Mouse (Mus musculus) stomach, postnatal 0 days (tissue): Measurements from ENCODE around the gene Rit1. TPM values are rescaled to one million over a fixed set of nuclear protein-coding genes. Genes with fewer than 3 reads are reported as not detected.
A peak's percentile ranks its signal among the peaks of the same experiment; 100 is the strongest.
"Not testable (repeated sequence)": the region's sequence is repeated elsewhere in the genome, so short reads cannot be mapped to it uniquely, and the experiment has no call there.

Experiments
- ATAC-seq: fragments of 200-750 bp; cut with Nextera tagmentation; 2 replicates; pipeline ENCODE4 v1.8.0; 2017; ENCODE audit not compliant: low FRiP score, low TSS enrichment
- DNase-seq: peaks from one replicate; pipeline ENCODE4 v3.0.0-alpha.2; 2016; ENCODE audit warnings: low spot score
- H3K27ac ChIP-seq: fragments of 300-500 bp; sonication (generic); replicated peaks from 2 replicates; pipeline ENCODE4 v1.5.1; 2014; ENCODE audit warnings: mild to moderate bottlenecking, control low read depth
- H3K27me3 ChIP-seq: fragments of 300-500 bp; sonication (generic); 2 replicates; pipeline ENCODE4 v1.6.1; 2014; ENCODE audit warnings: low read length; ENCODE audit not compliant: control insufficient read depth, insufficient read depth
- H3K36me3 ChIP-seq: fragments of 300-500 bp; sonication (generic); 2 replicates; pipeline ENCODE4 v1.6.1; 2014; ENCODE audit warnings: low read length, mixed read lengths; ENCODE audit not compliant: control insufficient read depth, insufficient read depth
- H3K4me1 ChIP-seq: fragments of 300-500 bp; sonication (generic); replicated peaks from 2 replicates; pipeline ENCODE4 v1.6.1; 2014; ENCODE audit warnings: antibody characterized with exemption; ENCODE audit not compliant: control insufficient read depth, insufficient read depth
- H3K4me2 ChIP-seq: fragments of 300-500 bp; sonication (generic); replicated peaks from 2 replicates; pipeline ENCODE4 v1.6.1; 2014; ENCODE audit warnings: low read depth, mild to moderate bottlenecking, control low read depth, moderate library complexity
- H3K4me3 ChIP-seq: fragments of 300-500 bp; sonication (generic); 2 replicates; pipeline ENCODE4 v1.5.1; 2014; ENCODE audit warnings: low read depth, low read length, control low read depth
- H3K9ac ChIP-seq: fragments of 300-500 bp; sonication (generic); 2 replicates; pipeline ENCODE4 v1.6.1; 2014; ENCODE audit warnings: mild to moderate bottlenecking, low read length, control low read depth, mixed read lengths
- H3K9me3 ChIP-seq: fragments of 300-500 bp; sonication (generic); 2 replicates; pipeline ENCODE4 v1.6.1; 2016; ENCODE audit warnings: low read length; ENCODE audit not compliant: control insufficient read depth
- CTCF ChIP-seq: IDR thresholded peaks from 2 replicates; pipeline ENCODE4 v1.5.1; 2016; ENCODE audit warnings: antibody characterized with exemption, low read depth, mild to moderate bottlenecking, moderate library complexity
- EP300 ChIP-seq: optimal IDR thresholded peaks from 2 replicates; pipeline ENCODE3; 2016; ENCODE audit warnings: antibody characterized with exemption
- WGBS: fragments of 180-500 bp; shearing (Covaris S2); extraction: QIAGEN DNeasy Blood & Tissue Kit; methylation state at CpG from one replicate; pipeline ENCODE4 v1.1.7; 2014; 5-methylcytosine and 5-hydroxymethylcytosine counted together
- polyA plus RNA-seq: library from polyadenylated mRNA; unstranded; fragments of >200 nt; fragmentation: Nextera tagmentation; extraction: Ambion mirVana; gene quantifications from 2 replicates; pipeline ENCODE4 v1.2.1, GENCODE M21; 2015

The Rit1 gene
- polyA plus RNA-seq, 1 experiment from 2014 or later = 85.5 TPM

GRCm38 (mm10) chr3:88700247-88700646, 16.4 kb upstream of the Rit1 start:
- Histone ChIP-seq H3K27me3 (no peaks in the 10 kb centered on the region), H3K4me3 (no peak overlapping the region), H3K36me3 (peaks cover 43% of the 10 kb centered on the region), H3K9me3 (no peaks in the 10 kb centered on the region), H3K4me1 (no peaks in the 10 kb centered on the region), H3K9ac (no peak overlapping the region), H3K27ac (no peak overlapping the region), H3K4me2 (no peak overlapping the region)
- whole genome bisulfite sequencing = 88% methylated on average over 3 of the region's 3 CpGs
- ATAC-seq (no peak), DNase-seq (no peak)
- no peak for TF ChIP-seq CTCF
- TF ChIP-seq EP300 = no peak

DNA sequence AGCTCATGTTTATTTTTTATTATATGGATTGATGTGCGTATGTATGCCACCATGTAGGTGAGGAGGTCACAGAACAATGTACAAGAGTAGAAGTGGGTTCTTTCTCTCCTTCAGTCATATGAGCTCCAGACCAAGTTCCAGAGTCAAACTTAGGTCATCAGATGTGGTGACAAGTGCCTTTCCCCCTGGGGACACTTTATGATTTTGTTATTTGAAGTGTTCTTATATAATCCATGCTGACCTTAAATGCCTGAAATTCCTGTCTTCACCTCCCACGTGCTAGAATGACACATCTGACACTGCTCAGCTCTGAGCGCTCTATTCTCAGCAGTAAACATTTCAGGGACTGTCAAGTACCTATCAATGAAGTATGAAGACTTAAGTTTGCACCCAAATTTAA, 15.4 kb upstream of the Rit1 start:
- 56% methylated on average over 3 of the region's 3 CpGs for WGBS
- Histone ChIP-seq H3K4me2 (no peak overlapping the region), H3K9ac (no peak overlapping the region), H3K4me1 (no peaks in the 10 kb centered on the region), H3K4me3 (no peak overlapping the region), H3K36me3 (peaks cover 43% of the 10 kb centered on the region), H3K9me3 (no peaks in the 10 kb centered on the region), H3K27me3 (no peaks in the 10 kb centered on the region), H3K27ac (no peak overlapping the region)
- no peak for TF ChIP-seq CTCF
- no peak for TF ChIP-seq EP300
- DNase-seq (no peak), ATAC-seq (no peak)

DNA sequence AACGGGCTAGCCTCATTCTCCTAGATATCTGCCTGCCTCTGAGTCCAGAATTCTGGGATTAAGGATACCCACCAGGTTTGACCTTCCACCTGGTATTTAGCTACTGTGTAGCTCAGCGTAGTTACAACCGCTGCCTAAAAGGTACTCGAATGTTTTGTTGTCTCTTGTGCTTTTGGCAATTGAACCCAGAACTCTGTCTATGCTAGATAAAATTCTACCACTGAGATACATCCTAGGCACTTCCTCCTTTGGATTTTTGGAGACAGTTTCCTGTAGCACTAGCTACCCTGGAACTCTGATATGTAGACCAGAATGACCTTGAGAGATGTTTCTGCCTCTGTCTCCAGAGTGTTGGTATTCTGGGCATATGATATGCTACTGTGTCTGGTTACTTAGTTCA, 2.9 kb upstream of the Rit1 start:
- peaks cover 22% of the 10 kb centered on the region for H3K36me3 ChIP-seq
- no peaks in the 10 kb centered on the region for H3K9me3 ChIP-seq
- H3K27me3 ChIP-seq = no peaks in the 10 kb centered on the region
- TF ChIP-seq EP300 (no peak), CTCF (no peak)
- 96% methylated on average over 4 of the region's 4 CpGs for WGBS
- DNase-seq (no peak), ATAC-seq (no peak)
- no peak overlapping the region for H3K4me3 ChIP-seq
- no peak overlapping the region for H3K27ac ChIP-seq
- no peak overlapping the region for H3K9ac ChIP-seq
- H3K4me1 ChIP-seq = no peaks in the 10 kb centered on the region
- H3K4me2 ChIP-seq = no peak overlapping the region

- Histone ChIP-seq H3K4me2 (no peak overlapping the region), H3K9ac (no peak overlapping the region), H3K36me3 (peaks cover 16% of the 10 kb centered on the region), H3K27ac (no peak overlapping the region), H3K4me3 (no peak overlapping the region), H3K9me3 (no peaks in the 10 kb centered on the region), H3K4me1 (no peaks in the 10 kb centered on the region), H3K27me3 (no peaks in the 10 kb centered on the region)
- ATAC-seq (no peak), DNase-seq (no peak)
- 56% methylated on average over 2 of the region's 2 CpGs for WGBS
- TF ChIP-seq EP300 (no peak), CTCF (no peak)
Measured at GRCm38 (mm10) chr3:88714725-88715124, 1.9 kb upstream of the Rit1 start.

- not testable (repeated sequence) for H3K9ac ChIP-seq, H3K36me3 ChIP-seq, H3K4me3 ChIP-seq, H3K9me3 ChIP-seq, H3K4me2 ChIP-seq, H3K27ac ChIP-seq, ATAC-seq, H3K27me3 ChIP-seq, DNase-seq, H3K4me1 ChIP-seq
- WGBS = 84% methylated on average over 5 of the region's 5 CpGs
Measured at GRCm38 (mm10) chr3:88715716-88716115, 922 bp upstream of the Rit1 start.

DNA sequence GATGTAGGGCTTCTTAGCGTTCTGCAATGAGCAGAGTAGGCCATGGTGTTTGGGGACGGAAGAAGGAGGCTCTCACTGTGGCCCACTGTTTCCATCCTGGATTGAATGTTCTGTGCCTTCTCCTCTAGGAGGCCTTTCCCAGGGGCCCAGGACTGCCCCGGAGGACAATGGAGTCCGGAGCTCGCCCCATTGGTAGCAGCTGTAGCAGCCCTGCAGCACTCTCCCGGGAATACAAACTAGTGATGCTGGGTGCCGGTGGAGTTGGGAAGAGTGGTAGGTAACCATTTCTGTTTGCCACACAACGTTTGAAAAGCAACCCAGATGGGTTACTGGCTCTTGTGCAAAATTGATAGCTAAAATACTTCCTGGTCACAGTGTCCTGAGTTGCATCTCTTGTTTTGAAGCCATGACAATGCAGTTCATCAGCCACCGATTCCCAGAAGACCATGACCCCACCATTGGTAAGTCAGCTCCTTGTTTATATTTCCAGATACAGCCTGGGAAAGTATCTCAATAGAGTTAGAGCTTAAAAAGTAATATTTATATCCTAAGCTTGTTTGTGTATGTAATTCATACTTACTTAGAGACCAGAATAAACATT, 660 bp downstream of the Rit1 start:
- TF ChIP-seq EP300 (no peak), CTCF (peak; percentile 10; the same call in 1 of the 2 replicates)
- peaks cover 3% of the 10 kb centered on the region; the same call in 1 of the 2 replicates for H3K36me3 ChIP-seq
- H3K4me3 ChIP-seq = peak overlapping the region; percentile 75
- H3K4me2 ChIP-seq = peak overlapping the region; percentile 79
- ATAC-seq (peak; percentile 19; the same call in 1 of the 2 replicates), DNase-seq (peak; percentile 58)
- H3K27me3 ChIP-seq = no peaks in the 10 kb centered on the region
- H3K4me1 ChIP-seq = no peaks in the 10 kb centered on the region
- WGBS = 2% methylated on average over 9 of the region's 9 CpGs
- H3K9me3 ChIP-seq = no peaks in the 10 kb centered on the region
- H3K9ac ChIP-seq = peak overlapping the region; percentile 79
- peak overlapping the region; percentile 96 for H3K27ac ChIP-seq
